Mouse (Mus musculus) layer of hippocampus, adult 9-10 months (tissue): ENCODE measurements around the gene Syngr1.

Experiments used
- DNase-seq: peaks from one replicate; pipeline ENCODE4 v3.0.0; 2022; ENCODE audit warnings: low spot score

The Syngr1 gene

DNA sequence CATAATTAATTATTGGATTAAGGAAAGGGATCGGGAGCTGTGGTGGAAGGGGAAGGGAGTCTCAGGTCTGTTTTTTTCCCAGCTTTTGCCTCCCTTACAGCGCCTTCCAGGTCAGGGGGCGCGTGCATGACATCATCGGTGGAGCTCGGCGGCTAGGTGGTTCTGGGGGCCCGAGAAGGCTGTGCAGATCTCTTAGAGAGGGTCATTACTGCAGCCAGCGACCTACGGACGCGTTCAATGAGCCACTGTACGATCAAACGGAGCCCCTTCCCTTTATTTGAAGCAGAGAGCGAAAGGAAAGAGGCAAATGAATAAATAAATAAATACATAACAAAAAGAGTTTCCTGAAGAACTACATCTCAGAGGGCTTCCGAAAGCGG is 403 bp upstream of the Syngr1 start:
- DNase-seq: no peak

DNA sequence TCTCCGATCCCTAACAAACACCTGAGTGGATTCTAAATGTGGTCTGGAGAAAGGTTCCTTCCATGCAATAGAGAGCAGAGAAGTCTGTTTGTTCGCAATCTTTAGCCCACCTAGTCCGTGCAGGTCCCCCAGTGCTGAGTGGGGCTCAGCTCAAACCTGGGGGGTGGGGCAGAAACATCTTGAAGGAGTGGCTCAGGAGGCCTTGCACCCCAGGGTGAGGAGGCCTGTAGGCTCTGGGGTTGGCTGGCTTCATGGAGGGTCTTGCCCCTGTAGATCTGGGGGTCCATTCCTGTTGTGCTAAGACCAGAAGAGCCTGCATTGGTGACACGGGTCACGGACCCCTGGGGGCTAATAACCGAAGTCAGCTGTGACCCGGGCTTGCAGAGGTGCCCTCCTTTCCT is 907 bp downstream of the Syngr1 start:
- no peak for DNase-seq

DNA sequence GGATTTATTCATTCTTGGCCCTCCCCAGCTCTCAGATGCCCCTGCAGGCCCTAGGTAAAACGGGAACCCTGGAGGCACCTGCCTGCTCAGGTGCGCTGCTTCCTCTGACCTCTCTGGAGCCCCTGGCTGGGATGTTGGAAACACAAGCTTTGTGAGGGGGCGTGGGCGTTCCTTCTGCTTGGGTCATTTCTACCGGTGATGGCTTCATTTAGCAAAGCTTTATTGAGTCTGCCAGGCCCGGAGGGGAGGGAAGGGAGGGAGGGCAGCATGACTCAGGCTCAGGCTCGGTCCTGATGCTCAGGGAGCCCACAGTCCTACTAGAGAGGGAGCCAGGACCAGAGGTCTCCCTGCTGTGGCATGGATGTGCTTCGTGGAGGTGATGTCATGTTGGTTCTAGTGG is 1.5 kb downstream of the Syngr1 start:
- no peak for DNase-seq

DNA sequence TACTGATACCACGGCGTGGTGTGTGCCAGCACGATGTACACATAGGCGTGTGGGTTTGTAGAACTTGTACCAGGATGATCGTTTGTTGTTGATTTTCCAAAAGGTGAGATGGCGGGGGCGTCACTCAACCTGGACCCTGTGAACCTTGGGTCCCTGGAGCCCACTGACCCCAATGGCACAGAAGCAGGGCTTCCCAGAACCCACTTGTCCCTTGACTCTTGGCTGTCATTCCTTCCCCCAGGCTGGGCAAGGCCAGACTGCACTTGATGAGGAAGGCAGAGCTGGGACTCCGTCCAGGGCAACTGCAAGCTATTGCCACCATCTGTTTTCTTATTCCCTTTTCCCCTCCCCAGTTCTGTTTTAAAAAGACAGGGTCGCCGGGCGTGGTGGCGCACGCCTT is 3.1 kb downstream of the Syngr1 start:
- DNase-seq: no peak

DNA sequence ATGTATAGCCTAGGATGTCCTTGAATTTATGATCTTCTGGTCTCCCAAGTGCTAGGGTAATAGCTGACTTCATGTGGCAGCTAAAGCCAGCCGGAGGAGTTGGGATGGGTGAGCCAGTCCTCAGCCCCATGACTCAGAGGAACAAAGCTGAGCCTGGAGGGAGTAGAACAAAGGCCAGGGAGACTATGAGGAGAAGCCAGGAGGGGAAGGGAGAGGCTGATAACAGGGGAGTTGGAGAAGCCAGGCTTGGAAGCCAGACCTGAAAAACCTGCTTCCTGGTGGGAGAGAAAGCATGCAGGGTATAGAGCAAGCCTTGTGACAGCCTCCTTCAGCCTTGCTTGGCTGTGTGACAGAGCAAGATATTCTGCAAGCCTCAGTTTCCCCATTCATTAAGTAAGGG is 4.5 kb downstream of the Syngr1 start:
- DNase-seq: no peak

DNA sequence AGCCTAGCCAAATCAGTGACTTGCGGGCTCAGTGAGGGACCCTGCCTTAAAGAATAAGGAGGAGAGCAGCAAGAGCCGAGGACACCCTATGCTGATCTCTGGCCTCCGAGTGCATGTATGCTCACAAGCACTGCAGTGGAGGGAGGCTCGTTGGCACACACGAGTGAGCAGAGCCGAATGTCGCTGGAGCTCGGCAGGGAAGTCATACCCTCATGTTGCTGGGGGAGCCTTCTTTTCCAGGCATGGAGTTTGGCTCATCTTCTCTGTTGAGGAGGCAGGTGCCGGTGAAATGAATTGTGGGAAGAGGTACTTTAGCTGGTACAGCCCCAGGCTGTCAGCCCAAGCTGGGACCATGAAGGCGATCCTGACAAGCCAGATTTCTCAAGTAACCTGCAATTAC is 5.3 kb downstream of the Syngr1 start:
- DNase-seq: no peak

DNA sequence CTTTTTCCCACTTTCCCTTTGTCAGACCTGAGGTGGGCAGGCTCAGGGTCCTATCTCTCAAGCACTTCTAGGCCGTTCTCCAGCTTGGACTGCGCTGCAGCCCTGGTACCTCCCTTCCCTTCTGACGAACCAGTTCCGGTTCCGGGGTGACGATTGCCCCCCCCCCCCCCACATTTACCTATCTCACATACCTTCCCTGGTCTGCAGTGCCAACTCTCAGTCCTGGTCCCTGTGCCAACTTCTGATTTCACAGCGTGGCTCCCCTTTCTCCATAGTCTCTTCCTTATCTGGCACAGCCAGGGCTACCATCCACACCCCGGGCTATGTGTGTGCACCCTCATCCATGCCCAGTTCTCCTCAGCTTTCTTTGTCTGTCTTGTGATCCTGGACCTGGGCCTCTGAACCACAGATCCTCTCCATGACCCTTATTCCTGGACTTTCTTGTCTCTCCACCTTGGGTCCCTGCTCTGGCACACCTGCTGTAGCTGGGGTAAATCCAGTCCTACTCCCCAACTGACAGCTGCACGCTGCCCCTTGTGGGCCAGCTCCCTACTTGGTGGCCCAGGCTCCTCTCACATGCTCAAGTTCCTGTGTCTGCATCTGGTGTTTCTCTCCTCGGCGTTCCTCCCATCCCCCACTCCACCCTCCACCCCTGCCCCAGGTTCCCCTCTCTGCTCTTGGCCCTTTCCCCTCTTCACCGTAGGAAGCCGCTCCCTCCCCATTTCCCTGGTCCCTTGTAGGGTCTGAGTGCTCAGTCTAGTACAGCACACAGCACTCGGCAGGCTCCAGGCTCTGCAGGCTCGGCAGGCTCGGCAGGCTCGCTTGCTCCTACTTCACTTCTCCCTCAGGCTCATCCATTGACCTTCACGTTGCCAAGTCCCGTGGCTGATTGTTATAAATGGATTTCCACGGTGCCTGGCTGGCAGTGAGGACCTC is 6.1 kb downstream of the Syngr1 start:
- no peak for DNase-seq

DNA sequence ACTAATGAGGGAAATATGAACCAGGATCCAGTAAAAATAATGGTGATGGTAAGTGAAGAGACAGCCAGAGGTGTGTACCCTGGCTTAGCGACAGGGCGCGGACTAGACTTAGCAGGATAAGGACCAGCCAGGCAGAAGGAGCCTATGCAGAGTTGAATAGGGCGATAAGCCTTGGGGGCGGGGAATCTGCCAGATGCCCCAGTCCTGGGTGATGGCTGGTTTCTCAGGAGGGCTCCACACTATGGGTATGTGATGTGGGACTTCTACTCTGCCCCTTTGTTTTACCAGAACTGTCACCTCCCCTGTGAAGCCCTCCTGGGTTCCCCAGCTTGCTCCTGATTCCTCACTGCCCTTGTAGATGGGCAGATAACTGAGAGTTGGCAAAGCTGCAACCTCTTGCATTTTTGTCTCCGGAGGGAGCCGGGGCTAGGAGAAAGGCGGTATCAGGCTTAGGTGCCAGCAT is 6.9 kb downstream of the Syngr1 start:
- no peak for DNase-seq

DNA sequence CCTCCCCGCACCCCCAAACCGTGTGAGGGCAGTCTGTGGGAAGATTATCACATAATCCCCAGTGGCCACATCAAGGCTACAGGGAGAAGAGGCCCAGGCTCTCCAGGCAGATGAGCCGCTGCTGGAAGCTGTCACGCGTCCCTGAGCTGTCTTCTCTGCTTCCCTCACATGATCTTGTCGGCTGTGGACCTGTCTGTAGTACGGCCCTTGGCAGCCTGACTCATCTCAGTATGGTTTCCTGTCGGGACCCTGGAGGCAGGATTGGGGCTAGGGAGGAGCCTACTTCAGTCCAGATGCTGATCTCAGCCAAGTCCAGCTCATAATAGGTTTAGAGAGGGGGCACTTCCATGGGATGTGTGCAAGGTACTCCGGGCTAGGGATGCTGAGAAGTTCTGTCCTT is 7.7 kb downstream of the Syngr1 start:
- no peak for DNase-seq

DNA sequence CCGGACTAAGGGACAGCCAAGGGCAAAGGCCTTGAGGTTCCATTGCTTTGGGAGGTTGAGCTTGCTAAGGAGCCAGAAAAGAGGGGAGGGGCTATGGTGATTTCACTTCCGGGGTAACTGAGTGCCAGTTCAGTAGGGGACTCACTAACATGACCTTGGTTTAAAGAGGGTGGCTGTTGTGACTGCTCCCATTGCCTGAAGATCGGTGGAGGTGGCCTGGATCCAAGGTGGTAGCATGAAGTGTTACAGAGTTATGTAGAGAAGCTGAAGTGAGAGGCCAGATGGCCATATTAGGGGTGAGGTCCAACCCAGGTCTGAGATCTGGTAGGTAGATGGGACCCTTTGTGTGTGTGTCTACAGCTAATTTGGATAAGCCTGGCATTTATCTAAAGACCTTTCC is 8.3 kb downstream of the Syngr1 start:
- no peak for DNase-seq

DNA sequence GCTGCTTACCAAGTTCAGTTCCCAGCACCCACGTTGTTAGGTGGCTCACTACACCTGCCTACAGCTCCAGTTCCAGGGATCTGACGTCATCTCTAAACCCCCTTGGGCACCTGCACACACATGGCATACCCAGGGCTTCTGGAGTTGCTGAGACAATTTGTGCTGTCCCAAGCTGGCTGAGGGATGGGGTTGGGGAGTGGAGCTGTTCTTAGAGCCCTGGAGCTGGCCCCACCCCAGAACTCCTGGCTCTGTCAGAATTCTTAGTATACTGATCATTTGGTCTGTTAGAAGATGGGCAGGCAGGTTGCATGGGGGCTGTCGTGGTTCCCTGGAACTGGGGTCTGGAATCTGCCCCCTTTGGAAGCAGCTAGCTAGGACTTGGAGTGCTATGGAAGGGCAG is 9.1 kb downstream of the Syngr1 start:
- no peak for DNase-seq

DNA sequence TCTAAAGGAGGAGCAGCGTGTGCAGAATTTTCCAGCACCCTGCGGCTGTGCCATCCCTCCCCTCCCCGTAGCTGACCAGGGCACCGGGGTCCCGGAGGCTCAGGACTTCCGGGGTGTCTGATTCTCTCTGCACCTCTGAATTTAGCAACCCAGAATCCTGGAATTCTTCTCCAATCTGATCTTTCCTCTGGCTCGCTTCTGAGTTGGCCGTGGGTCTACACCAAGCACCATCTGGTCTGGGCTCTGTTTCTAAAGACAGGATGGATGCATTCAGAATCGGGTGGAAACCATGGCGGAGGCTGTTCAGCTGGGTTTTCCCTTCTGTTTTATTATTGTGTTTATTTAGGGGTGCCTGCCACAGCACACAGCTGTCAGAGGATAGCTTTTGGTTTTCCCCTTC is 9.7 kb downstream of the Syngr1 start:
- no peak for DNase-seq

DNA sequence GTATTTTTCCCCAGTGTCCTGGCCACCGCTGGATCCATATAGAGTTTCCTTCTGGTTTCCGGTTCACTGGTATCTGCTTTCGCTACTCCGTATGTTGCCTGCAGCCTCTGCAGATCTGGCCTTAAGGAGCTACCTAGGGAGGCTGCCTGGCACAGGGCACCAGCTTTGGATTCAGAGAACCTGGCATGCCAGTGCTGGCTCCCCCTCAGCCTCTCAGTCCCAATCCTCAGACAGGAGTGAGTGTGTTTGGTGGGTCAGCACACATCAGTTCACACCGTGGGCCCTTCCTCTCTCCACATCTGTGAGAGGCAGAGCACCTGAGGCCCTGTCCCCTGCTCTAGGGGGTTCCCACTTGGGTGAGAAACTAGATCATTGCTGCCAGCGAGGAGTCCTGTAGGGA is 10.4 kb downstream of the Syngr1 start:
- DNase-seq: no peak

DNA sequence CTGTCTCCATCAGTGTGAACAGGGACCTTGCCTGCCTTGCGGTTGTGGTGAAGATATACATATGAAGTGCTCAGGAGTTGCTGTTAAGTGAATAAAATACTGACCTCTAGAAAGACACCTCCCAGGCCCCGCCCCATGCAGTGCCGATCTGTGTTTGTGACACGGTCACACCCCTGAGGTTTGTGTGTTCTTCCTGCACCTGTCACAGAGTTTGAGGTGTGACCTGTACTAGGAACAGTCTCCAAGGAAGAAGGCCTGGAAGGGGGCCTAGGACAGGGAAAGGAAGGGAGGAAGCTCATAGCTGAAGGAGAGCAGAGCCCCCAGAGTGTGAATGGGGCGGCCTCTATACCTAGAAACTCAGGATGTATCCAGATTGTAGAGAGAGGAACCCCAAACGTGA is 11.4 kb downstream of the Syngr1 start:
- DNase-seq: no peak

DNA sequence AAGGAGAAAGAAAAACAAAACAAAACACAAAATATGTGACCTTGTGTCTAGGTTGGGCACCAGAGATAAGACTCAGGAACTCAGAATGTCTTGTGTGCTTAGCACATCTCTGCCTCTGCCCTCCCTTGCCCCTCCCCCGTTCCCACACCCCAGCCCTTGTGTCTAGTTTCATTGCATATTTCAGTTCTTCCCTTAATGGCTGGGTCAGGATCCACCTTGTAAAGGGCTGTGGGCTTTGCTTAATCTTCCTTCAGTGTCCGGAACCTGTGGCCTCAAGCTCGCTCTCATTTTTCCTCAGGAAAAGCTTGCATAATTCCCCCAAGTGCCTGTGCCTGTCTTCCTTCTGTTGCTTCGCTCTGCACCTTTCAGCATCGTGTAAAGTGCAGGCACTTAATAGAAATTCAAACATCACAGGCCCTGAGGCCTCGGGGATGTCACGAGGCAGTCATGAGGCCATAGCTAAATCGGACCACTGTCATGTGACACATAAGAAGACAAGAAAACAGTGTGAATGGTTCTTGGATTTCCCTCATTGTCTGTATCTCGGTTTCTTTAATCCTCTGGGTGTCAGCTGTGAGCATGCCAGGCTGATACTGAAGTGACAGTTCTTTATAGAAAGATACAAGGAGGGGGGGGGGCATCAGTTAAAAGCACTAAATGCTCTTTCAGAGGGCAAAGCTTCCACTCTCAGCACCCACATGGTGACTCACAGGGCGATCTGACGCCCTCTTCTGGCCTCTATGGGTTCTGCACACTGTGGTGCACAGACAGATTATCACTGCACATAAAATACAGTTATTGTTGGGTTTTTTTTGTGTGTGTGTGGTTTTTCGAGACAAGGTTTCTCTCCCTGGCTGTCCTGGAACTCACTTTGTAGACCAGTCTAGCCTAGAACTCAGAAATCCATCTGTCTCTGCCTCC is 14.6 kb downstream of the Syngr1 start:
- DNase-seq: no peak

DNA sequence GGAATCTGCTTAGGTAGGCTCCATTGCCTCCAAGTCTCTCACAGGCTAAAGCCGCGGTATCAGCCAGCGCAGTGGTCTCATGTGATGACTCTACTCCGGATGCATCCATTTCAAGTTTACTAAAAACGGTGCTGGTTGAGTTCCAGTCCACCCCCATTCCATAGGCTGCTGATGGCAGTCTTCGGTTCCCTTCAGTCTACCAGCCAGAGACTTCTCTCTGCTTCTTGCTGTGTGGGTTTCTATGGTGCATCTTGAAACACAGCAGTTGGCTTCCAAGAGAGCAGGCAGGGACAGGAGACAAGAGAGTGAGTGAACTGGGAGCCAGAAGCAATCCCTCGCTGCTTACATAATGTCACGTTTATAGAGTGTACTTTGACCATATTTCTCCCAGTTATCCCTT is 16.0 kb downstream of the Syngr1 start:
- no peak for DNase-seq

DNA sequence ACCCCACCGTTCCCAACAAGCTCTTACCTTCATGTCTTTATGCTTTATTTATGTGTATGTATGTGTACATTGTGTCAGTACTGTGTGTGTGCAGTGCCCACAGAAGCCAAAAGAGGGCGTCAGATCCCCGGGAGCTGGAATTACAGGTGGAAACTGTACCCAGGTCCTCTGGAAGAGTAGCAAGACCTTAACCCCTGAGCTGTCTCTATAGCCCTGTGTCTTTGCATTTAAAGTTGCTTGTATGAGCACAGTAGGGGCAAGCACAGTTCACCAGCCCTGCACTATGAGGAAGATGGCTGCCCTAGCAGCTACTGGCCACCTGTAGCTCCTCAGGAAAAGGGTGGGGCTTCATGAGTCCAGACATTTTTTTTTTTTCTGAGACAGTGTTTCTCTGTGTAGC is 16.4 kb downstream of the Syngr1 start:
- no peak for DNase-seq

DNA sequence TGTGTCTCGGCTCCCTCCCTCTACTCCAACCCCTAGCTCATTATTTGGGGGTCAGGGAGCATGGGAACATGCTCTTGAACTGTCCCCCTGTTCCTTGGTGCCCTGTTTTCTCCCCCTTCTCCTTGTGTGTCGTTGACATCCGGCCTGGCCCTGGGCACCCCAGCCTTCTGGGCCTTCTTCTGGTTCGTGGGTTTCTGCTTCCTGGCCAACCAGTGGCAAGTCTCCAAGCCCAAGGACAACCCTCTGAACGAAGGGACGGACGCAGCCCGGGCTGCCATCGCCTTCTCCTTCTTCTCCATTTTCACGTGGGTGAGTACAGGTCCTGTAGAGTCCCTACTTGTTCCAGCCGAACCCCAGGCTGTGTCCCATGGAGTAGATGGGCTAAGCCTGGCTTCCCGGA is 20.3 kb downstream of the Syngr1 start:
- no peak for DNase-seq

DNA sequence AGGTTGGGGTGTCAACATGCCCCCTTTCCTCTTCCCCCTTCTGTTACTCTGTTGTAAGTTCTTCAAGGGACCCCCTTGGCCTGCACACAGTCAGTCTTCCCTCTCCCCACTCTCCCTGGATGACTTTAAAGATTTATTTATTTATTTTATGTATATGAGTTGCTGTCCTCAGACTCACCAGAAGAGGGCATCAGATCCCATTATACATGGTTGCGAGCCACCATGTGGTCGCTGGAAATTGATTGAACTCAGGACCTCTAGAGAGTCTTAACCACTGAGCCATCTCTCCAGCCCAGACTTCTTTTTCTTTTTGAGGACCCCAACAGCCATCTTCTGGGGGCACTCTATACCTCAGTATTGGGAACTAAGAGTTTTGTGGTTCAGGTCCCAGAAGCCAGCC is 21.4 kb downstream of the Syngr1 start:
- DNase-seq: no peak

DNA sequence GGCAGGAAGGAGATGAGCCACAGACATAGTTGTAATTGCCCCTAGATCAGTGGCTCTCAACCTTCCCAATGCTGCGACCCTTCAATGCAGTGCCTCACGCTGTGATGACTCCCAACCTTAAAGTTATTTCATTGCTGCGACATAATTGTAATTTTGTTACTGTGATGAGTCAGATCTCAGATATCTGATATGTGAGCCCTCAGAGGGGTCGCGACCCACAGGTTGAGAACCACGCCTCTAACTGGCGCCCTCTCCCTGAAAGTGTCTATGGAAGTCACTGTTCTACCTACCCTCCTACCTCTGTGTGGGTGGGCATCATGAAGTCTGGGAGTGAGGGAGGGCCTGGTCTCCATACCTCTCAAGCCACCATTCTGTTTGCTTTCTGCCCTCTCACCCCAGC is 23.3 kb downstream of the Syngr1 start:
- no peak for DNase-seq

DNA sequence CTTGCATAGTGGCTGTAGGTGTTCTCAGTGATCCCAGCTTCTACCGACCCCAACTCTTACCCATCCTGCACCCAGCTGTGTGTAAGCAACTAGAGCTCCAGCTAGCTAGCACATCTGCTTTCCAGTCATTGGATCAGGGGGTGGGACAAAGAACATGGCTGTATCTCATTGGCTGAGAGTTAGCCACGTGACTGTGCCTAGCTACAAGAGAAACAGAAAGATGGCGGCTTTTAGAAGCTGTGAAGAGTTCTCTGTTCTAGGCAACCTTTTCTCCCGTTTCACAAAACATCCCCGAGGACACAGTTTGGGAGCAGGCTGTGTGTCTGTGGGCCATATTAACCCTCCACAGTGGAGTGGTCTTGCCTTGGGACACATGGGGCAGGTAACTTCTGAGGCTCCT is 24.1 kb downstream of the Syngr1 start:
- DNase-seq: no peak

DNA sequence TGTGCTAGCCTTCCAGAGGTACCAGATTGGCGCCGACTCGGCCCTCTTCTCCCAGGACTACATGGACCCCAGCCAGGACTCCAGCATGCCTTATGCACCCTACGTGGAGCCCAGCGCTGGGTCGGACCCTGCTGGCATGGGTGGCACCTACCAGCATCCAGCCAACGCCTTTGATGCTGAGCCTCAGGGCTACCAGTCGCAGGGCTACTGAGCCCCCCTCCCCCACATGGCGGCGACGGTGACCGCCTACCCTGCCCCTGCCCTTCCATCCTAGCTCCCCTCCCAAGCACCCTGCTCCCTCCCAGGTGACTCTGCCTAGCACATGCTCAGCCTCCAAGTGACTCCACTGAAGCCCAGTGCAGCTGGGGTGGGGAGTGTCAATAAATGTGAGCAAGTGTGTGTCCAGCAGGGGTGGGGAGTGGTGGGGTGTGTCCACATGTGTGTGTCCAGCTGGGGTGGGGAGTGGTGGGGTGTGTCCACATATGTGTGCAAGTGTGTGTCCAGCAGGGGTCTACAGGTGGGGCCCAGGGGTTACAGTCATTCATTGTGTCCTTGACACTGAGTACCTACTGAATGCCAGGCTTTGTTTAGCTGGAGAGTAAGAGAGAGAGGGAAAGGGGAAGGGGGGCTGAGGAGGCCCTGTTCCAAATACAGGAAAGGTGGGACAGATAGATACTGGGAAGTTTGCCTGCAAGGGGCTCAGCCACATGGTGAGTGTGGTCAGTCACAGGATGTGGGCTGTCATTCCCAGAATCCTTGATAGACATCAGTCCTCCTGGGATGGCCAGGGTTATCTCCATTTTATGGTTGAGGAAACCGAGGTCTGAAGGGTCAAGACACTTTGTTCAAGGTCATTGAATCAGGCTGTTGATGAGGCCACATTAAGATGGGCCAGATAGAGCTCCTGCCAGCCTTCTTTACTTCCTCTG is 25.0 kb downstream of the Syngr1 start:
- DNase-seq: no peak
